Mouse (Mus musculus): ENCODE measurements around the gene Cd3eap.
A peak's percentile ranks its signal among the peaks of the same experiment; 100 is the strongest.

Gene Cd3eap

GRCm38 (mm10) chr7:19331910-19332309 is 27.4 kb downstream of the Cd3eap start:
- no peak for DNase-seq (ENCODE audit: low read depth)

DNA sequence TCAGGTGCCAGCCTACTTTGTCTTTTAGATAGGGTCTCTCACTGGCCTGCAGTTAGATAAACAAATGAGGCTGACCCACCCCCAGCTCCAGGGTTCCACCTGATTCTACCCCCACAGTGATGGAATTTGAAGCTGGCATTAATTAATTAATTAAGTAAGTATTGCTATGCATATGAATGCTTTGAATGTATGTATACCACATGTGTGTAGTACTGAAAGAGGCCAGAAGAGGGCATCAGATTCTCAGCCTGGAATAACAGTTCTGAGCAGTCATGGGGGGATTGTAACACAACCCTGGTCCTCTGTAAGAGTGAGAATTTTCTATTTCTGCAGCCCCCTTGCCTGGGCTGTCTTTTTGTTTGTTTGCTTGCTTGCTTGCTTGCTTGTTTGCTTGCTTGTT is 30.9 kb downstream of the Cd3eap start:
- peak; percentile 60 for DNase-seq (ENCODE audit: low read depth)

DNA sequence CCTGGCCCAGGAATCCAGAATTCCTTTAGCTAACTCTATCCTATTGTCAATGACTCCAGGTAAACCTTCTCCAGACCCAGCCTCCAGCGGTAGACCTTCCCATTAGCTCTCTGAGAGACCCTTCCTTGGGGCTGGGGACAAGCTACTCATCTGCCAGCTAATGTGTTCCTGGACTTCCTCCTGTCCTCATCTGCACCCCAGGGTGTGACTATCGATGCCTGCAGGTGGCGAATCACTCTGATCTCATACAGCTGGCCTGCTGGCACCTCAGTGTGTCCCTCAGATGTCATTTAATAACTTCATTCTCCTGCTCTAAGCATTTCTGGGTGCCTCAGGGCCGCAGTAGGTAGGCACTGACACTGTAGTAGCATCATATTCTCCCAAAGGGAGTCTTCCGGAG is 31.5 kb downstream of the Cd3eap start:
- no peak for DNase-seq (ENCODE audit: low read depth)

- DNase-seq (ENCODE audit: low read depth), result peak; percentile 44
Measured at GRCm38 (mm10) chr7:19327128-19327527, 32.2 kb downstream of the Cd3eap start.

DNA sequence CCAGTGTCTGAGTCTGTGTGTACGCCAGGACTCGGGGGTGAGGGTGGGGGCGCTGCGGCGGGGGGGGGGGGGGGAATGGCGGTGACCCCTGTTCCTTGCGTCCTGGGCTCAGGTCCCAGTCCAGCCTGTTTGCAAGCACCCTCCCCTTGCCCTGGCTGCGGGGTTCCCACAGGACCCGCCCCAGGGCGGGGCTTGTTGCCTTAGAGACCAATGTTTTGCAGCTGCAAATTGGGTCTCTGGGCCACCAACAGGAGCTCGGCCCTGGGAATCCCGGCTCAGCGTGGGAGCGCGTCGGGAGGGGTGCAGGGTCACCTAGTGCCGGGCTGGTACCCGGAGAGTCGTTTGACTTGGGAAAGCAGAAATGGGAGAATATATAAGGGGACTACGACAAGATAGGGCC is 32.9 kb downstream of the Cd3eap start:
- DNase-seq (ENCODE audit: low read depth), result peak; percentile 81

DNA sequence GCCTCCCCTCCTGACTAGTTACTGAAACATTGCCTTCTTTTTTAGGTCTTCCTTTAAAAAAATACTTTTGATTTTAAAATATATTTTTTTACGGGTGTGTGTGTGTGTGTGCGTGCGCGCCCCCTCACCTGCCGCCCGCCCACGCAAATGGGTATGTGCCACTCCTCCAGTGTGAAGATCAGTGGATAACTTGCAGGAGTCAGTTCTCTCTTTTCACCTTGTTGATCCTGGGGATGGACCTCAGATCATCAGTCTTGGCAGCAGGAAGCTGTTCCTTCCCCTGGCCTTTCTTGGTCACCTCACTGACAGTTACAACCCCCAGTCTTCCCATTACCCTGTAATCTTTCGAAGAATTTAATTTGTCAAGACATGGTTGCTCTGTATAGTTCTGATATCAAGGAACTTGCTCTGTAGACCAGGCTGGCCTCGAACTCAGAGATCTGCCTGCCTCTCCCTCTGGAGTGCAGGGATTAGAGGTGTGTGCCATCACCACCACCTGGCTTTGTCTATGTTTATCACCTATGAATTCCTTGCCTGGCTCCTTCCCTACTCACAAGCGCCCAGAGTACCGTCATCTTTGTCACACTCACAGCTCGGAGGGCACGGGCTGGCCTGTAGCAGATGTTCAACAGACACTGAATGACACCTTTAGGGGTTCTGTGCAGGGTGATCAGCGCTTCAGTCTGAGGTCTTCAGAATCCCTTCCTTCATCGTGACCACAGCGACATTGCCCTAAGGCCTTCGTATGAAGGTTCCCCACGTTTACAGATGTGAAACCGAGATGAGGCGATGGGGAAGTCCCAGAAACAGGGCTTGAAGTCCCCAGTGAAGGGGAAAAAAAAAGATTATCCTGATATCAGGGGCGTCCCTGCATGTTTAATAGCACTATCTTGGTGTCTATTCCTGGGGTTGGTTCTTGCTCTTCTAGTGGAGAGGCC is 33.8 kb downstream of the Cd3eap start:
- peak; percentile 57 for DNase-seq (ENCODE audit: low read depth)

DNA sequence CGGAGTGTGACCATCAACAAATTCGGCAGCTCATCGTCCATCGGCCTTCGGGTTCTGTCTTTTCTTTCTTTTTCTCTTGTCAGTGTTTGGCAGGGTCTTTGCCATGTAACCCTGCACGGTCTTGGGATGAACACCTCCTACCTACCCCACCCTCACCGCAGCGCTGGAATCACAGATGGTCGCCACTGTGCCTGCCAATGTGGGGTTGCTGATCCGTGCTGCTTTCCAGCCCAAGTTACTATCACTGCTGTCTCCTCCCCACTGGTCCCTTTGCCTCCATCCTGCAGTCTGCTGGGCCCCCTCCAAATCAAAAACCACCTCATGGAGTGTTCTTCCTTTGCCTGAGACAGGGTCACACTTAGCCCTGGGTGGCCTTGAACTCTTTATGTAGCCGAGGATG is 35.1 kb downstream of the Cd3eap start:
- no peak for DNase-seq (ENCODE audit: low read depth)

- peak; percentile 42 for DNase-seq (ENCODE audit: low read depth)
Measured at GRCm38 (mm10) chr7:19322489-19322888, 36.8 kb downstream of the Cd3eap start.

GRCm38 (mm10) chr7:19321464-19321863 is 37.8 kb downstream of the Cd3eap start:
- peak; percentile 67 for DNase-seq (ENCODE audit: low read depth)

DNA sequence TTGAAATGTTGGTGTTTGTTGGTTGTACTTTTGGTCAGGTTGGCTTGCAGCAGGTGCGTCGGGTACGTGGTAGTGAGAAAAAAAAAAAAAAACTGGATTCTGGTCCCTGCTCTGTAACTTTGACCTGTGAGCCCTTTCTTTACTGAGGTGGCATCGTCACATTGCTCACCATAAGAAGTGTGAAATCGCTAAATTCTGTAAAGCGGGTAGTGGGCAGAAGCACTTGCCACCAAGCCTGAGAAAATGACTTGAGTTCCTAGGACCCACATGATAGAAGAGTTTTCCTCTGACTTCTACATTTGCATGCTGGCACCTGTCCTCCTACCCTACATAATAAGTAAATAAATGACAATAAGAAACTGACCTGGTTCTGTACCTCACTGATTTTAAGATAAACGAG is 38.6 kb downstream of the Cd3eap start:
- peak; percentile 55 for DNase-seq (ENCODE audit: low read depth)

DNA sequence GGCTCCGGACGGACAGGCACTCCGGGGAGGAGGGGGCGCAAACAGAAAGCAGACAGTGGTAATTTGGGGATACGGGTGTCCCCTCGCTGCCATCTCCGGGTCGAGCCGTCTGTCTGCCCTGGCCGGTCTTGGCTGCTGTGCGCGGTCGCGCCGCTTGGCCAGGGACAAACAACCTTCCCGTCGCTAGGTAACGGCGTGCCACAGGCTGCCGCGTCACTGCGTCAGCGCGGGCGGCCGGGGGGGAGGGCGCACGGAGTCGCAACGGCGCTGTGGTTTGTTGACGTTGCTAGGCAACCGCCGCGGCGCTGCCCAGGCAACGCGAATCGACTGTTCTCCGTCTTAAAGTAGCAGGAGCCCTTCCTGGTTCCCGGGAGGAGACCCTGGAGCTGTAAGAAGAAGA is 39.4 kb downstream of the Cd3eap start:
- peak; percentile 98 for DNase-seq (ENCODE audit: low read depth)

DNA sequence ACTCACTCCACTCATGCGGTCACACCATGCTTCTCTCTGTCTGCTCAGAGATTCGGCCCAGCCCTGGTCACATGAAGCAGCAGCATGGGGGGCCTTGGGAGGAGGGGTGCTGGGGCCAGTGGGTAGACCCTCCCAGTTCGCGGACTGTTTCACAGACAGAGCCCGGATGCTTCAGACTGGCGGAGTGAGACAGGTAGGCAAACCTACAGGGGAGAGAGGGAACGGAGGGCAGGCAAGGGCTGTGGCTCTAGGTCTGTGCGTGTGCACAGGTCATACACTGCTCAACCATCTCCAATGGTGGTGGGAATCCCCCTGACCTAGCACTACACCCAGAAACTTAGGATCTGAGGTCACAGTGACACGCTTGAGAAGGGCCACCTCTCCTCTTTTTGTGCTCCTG is 39.8 kb downstream of the Cd3eap start:
- no peak for DNase-seq (ENCODE audit: low read depth)

- no peak for DNase-seq (ENCODE audit: low read depth)
Measured at GRCm38 (mm10) chr7:19318676-19319075, 40.6 kb downstream of the Cd3eap start.

GRCm38 (mm10) chr7:19318201-19318600 is 41.1 kb downstream of the Cd3eap start:
- DNase-seq (ENCODE audit: low read depth), result no peak

- no peak for DNase-seq (ENCODE audit: low read depth)
Measured at GRCm38 (mm10) chr7:19316451-19317161, 42.7 kb downstream of the Cd3eap start.

GRCm38 (mm10) chr7:19314033-19314432 is 45.2 kb downstream of the Cd3eap start:
- DNase-seq (ENCODE audit: low read depth), result no peak

GRCm38 (mm10) chr7:19311991-19312390 is 47.3 kb downstream of the Cd3eap start:
- no peak for DNase-seq (ENCODE audit: low read depth)

GRCm38 (mm10) chr7:19309884-19310641 is 49.2 kb downstream of the Cd3eap start, which contains the start of gene Fosb:
Fosb (minus strand) TSS chr7:19310051.
- peak; percentile 99 for DNase-seq (ENCODE audit: low read depth)

DNA sequence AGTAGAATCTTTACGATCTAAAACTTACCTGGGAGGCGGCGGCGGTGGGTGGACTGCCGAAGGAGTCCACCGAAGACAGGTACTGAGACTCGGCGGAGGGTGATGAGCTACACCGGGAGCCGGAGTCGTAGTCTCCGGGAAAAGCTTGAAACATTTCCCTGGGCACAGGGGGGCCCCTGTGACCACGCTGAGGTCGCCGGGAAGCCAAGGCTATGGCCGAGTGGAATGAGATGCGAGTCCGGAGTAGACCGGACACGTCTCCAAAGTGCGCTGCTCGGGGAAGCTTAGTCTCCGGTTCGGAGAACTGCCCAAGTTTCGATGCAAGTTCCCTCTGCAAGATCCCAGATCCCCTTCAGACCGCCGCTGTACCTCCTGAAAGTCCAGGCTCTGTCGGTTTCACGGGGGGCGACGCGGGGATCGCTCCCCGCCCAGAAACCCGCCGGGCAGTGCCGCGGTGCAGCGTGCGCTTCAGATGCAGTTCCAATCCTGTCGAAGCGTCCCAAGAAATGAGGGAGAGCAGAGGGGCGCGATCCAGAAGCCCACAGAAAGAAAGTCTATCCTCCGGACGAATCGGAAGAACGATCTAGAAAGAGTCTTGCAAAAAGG is 49.9 kb downstream of the Cd3eap start:
- peak; percentile 67 for DNase-seq (ENCODE audit: low read depth)

DNA sequence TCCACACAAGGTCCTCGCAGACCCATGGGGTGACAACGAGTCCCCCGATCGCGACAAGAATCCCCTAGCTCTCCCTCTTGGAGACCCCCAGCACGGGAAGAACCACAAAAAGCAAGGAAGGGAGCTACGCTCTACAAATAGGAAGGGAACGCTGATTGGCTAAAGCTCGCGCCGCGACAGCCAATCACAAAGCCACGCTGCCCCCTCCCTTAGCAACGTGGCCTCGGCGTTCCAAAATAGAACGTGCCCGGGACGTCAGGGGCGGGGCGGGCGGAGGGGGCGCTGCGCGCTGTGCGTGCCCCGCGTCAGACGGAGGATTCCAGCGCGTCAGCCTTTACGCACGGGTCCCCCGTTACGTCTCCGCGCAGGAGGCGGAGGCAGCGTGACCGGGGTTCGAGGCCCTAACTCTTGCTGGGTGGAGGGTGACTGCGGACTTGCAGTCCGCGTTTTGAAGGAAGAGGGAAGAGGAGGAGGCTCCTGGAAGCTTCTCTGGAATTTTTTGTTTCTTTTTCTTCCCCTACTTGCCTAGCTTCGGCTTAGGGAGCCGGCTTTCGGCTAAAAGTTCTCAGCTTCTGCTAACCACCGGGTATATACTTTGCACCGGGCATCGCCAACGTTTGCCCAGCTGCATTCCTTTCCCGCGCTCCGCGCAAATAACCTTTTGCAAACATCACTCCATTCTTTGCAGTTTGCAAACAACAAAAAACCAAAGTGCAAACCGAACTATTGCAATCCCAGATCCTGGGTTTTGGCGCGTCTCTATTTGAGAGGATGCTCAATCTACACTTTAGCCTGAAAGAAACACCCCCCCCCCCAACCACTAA is 50.6 kb downstream of the Cd3eap start:
- peak; percentile 95 for DNase-seq (ENCODE audit: low read depth)

Measured in naive thymus-derived CD4-positive, alpha-beta T cell, adult 2 months (primary cell).